33 mouse cellular contexts compared by ENCODE assay signal in genomic region chr4:136401806-136402205, GRCm38 (mm10). TPM values are rescaled to one million over a fixed set of nuclear protein-coding genes. Genes with fewer than 3 reads are reported as not detected.
"Had no signal": no experiment of that assay in that cellular context is flagged by ENCODE, and none has a peak within 500 bp of the region (broad histone marks: within the 10 kb centered on the region; RNA-seq: fewer than 3 reads in every experiment).

No protein-coding gene starts in this region.

- DNase-seq: gastrocnemius, adult 2 months; gastrocnemius, postnatal 10 days; gastrocnemius, postnatal 25 days; heart, adult 18-20 months; heart, postnatal 10 days; heart, postnatal 4 days; kidney, adult 11 months; kidney, adult 2 months; kidney, adult 9 months; kidney, postnatal 14 days; kidney, postnatal 36 days; layer of hippocampus, adult 9-11 months; layer of hippocampus, postnatal 36 days; liver; liver, embryonic 13.5 days; liver, postnatal 0 days had no signal

- H3K9me3 ChIP-seq: heart, embryonic 10.5 days; heart, embryonic 12.5 days; hindbrain, embryonic 10.5 days; hindbrain, embryonic 12.5 days; kidney, embryonic 15.5 days; limb, embryonic 10.5 days; limb, embryonic 12.5 days; liver, embryonic 13.5 days; liver, embryonic 15.5 days had no signal

- H3K4me3 ChIP-seq: gastrocnemius, adult 2 months; heart, embryonic 10.5 days; heart, embryonic 12.5 days; hindbrain, embryonic 10.5 days; hindbrain, embryonic 12.5 days; kidney, embryonic 15.5 days; left cerebral cortex, adult 2 months; limb, embryonic 10.5 days; limb, embryonic 12.5 days; liver, embryonic 13.5 days; liver, embryonic 15.5 days had no signal

- H3K4me1 ChIP-seq: heart, embryonic 10.5 days; heart, embryonic 12.5 days; limb, embryonic 10.5 days; limb, embryonic 12.5 days; liver, embryonic 13.5 days; liver, embryonic 15.5 days had no signal

- H3K36me3 ChIP-seq: heart, embryonic 10.5 days; heart, embryonic 12.5 days; hindbrain, embryonic 10.5 days; hindbrain, embryonic 12.5 days; kidney, embryonic 15.5 days; limb, embryonic 10.5 days; limb, embryonic 12.5 days; liver, embryonic 13.5 days; liver, embryonic 15.5 days had no signal

- ATAC-seq: hindbrain, embryonic 16.5 days; intestine, embryonic 16.5 days; liver, postnatal 0 days had no signal

- H3K27me3 ChIP-seq: heart, embryonic 12.5 days; hindbrain, embryonic 12.5 days; kidney, embryonic 15.5 days; limb, embryonic 12.5 days; liver, embryonic 15.5 days had no signal

RNA-seq across cellular contexts. Expression of gene Htr1d, which starts 21.5 kb away (rescaled TPM):
- total RNA-seq: gastrocnemius, adult 2 months; gastrocnemius, postnatal 25 days; gastrocnemius, postnatal 4 days; granulocyte monocyte progenitor cell, adult 5-6 weeks; heart, adult 18-20 months; heart, adult 8-10 months; heart, postnatal 10 days; heart, postnatal 25 days; heart, postnatal 4 days had no signal
- polyA plus RNA-seq: heart, embryonic 14.5 days; kidney, adult 2 months; liver, embryonic 11.5 days; liver, embryonic 13.5 days; liver, embryonic 15.5 days; liver, postnatal 0 days had no signal
